Mouse (Mus musculus) brain, embryonic 14.5 days (tissue): ENCODE data around the gene Ccdc12. TPM values are rescaled to one million over a fixed set of nuclear protein-coding genes. Genes with fewer than 3 reads are reported as not detected.

Source experiments
- DNase-seq: peaks from one replicate; pipeline ENCODE4 v3.0.0-alpha.2; 2011; ENCODE audit warnings: low read depth
- CTCF ChIP-seq: fragments of 200-500 bp; IDR thresholded peaks from 2 replicates; pipeline ENCODE4 v1.5.1; 2012; ENCODE audit warnings: inconsistent platforms, mild to moderate bottlenecking, moderate library complexity, borderline replicate concordance; ENCODE audit not compliant: insufficient read depth, insufficient read length; ENCODE audit errors: extremely low read depth
- POLR2A ChIP-seq: fragments of 200-500 bp; IDR thresholded peaks from 2 replicates; pipeline ENCODE4 v1.6.1; 2012; ENCODE audit warnings: mild to moderate bottlenecking, inconsistent platforms, borderline replicate concordance; ENCODE audit not compliant: poor library complexity, insufficient read depth, insufficient read length, severe bottlenecking; ENCODE audit errors: extremely low read depth
- polyA plus RNA-seq: library from polyadenylated mRNA; depleted of rRNA; stranded (reverse); fragments of >200 nt; gene quantifications from 2 replicates; pipeline ENCODE4 v1.2.3, GENCODE M21; 2012

Gene Ccdc12
- polyA plus RNA-seq, 1 experiment: 76.0 TPM

- TF ChIP-seq POLR2A (no peak), CTCF (no peak)
Observed at GRCm38 (mm10) chr9:110699574-110699973, 43.3 kb downstream of the Ccdc12 start.

DNA sequence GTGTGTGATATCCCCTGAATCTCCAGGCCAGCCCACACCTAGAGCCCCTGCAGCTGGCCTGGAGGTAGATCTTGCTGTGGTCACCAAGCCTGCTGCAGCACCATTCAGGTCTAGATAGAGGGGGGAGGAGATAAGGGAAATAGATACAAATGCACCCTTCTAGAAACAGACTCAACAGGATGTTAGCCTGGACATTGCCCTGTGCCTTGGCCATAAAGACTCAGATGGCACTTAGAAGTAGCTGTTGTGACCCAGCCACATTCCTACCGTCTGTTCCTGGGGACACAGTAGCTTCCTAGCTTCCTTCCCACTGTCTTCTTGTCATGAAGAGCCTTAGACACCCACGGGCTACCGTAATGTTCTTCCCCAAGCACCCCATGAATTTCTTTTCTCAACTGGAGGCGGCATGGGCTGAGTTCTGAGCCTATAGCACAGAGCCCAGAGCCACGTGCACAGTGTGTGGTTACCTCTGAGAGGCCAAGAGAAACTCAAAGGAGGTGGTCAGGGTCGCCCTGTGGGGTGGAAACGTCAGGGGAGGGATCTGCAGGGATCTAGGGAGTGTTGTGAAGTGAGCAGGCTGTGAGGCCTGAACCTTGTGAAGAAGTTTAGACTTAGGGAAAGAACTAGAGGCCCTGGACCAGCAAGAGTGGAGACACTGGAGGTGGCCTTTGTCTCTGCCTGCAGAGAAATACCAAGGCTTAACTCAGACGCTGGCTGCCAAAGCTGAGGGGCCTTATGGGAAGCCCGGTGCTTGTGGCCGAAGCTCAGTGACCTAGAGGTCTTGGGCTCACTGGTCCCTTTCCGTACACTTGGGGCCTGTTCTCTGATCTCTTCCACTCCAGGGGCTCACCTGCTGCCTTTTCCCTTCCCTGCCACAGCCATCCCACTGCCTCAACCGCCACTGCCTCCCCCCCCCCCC, 45.1 kb downstream of the Ccdc12 start:
- TF ChIP-seq POLR2A (no peak), CTCF (no peak)
- no peak for DNase-seq

More at GRCm38 (mm10) chr9:110699574-110699973, 43.3 kb downstream of the Ccdc12 start:
- DNase-seq: no peak

DNA sequence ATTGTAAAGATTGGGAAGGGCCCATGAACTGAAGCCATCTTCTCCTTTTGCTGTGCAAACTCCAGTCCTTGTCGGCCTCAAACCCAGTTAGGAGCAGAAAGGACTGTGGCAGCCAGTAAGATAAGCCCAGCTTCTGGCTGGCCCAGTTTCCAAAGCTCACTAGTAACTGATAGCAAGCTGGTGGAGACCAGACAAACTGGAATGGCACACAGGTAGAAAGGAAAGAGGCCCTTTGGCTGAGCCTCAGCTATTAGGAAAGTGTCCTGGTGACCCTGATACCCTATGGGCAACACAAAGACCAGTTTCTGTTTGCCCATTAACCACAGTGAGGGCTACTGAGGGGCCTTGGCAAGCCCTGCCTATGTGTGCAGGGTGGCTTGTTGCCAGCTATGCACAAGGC, 46.5 kb downstream of the Ccdc12 start:
- TF ChIP-seq CTCF (no peak), POLR2A (no peak)
- DNase-seq: no peak

DNA sequence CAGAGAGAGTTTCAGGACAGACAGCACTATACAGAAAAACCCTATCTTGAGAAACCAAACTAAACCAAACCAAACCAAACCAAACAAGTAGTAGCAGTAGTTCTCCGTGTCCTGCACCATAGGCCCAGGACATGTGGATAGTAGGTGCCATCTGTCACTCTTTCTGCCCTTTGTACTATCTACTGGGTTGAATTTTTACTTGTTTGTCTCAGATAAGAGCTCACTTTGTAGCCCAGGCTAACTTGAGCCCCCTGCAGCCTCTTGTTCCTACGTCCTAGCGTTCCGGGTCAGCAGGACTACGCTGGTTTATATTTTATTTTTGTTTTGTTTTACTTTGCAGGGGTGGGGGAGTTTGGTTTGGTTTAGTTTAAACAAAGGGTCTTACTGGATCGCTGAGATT, 47.6 kb downstream of the Ccdc12 start:
- no peak for DNase-seq
- TF ChIP-seq POLR2A (no peak), CTCF (no peak)

GRCm38 (mm10) chr9:110706784-110707183, 50.5 kb downstream of the Ccdc12 start:
- no peak for DNase-seq
- no peak for TF ChIP-seq CTCF
- no peak for TF ChIP-seq POLR2A

- peak; percentile 77 for DNase-seq
- peak; percentile 80 for TF ChIP-seq CTCF
- no peak for TF ChIP-seq POLR2A
Observed at GRCm38 (mm10) chr9:110709640-110710258, 53.4 kb downstream of the Ccdc12 start.

DNA sequence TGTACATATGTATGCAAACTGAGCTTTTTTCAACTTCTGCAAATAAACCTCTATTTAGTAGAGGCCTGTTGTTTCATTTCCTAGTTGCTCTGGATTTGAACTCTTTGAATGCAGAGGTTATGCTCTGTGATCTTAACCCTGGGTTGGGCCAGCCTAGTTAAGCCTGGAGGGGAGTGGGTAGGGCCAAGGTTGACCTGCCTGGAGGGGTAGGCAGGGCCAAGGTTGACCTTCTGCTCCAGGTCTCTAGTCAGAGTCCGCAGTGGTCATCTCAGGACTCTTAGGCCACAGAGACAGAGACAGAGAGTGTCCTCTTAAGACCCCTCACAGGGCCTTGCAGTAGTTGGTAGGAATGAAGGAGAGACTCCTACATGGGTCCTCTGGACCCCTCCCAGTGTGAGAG, 55.2 kb downstream of the Ccdc12 start:
- DNase-seq: no peak
- TF ChIP-seq CTCF: no peak
- TF ChIP-seq POLR2A: no peak

DNA sequence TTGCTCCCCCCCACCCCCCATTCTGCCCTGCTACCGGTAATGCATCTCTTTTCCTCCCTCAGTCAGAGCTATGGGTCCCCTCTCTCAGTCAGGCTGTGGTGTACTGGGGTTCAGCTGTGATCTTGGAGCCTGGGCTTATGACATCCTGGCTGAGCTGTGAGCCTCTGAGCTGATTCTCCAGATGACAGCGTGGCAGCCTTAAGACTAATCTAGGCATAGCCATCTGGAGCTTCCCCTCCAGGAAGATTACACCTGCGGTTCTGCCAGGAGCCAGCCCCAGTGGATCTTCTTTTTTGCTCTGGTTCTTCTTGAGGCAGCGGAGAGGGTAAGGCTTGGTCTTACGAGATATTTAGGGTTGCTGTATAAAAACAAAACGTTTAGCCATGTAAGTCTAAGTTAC, 55.7 kb downstream of the Ccdc12 start:
- TF ChIP-seq CTCF (no peak), POLR2A (no peak)
- DNase-seq: no peak

DNA sequence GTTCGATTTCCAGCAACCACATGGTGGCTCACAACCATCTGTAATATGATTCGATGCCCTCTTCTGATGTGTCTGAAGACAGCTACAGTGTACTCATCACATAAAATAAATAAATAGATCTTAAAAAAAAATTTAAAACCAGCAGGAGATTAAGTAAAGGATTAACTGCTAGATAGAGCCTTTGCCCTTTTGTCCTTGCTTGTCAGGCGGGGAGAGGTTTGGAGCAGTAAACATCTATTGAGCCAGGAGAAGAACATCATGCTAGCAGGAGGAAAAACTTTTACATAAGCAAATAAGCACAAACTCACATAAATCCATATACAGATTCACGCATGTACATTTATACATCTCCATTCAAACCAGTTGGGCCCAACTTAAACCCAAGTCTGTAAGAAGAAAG, 56.2 kb downstream of the Ccdc12 start:
- DNase-seq: no peak
- TF ChIP-seq CTCF: no peak
- TF ChIP-seq POLR2A: no peak

- DNase-seq: no peak
- no peak for TF ChIP-seq CTCF
- no peak for TF ChIP-seq POLR2A
Observed at GRCm38 (mm10) chr9:110713389-110713788, 57.1 kb downstream of the Ccdc12 start.

GRCm38 (mm10) chr9:110715426-110715825, 59.1 kb downstream of the Ccdc12 start:
- TF ChIP-seq POLR2A: no peak
- peak; percentile 32; the same call in 1 of the 2 replicates for TF ChIP-seq CTCF
- DNase-seq: no peak

- TF ChIP-seq CTCF (peak; percentile 80; the same call in 1 of the 2 replicates), POLR2A (no peak)
- peak; percentile 86 for DNase-seq
Observed at GRCm38 (mm10) chr9:110716775-110717174, 60.5 kb downstream of the Ccdc12 start.

GRCm38 (mm10) chr9:110718071-110718470, 61.8 kb downstream of the Ccdc12 start:
- TF ChIP-seq POLR2A: no peak
- TF ChIP-seq CTCF: no peak
- DNase-seq: no peak
